ENCODE assay signal across 12 mouse cellular contexts in the genomic region with DNA sequence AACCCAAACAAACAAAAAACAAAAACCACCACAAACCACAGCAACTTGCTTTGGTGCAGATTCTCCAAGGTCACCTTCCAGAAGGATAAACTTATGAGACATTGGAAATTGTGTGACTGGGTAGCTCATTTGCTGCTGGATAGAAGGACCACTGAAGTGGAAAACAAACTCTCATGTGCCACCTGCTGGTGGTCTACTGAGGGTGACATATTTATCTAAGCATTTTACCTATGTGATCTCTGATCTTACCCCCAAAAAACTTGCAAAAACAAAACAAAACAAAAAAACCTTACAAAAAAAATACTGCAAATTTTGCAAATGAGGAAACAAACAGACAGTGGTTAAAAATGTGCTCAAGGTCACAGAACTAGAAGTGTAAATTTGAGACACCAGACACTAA.
DNase-seq lines count a peak whose midpoint lies in the region; ATAC-seq and TF ChIP-seq lines count a peak whose summit lies in the region.
"Had no signal": no experiment of that assay in that cellular context is flagged by ENCODE, and none has a peak within 500 bp of the region (broad histone marks: within the 10 kb centered on the region; RNA-seq: fewer than 3 reads in every experiment).

No protein-coding gene starts in this region.

- no peak for ATAC-seq in Patski
- ATAC-seq in megakaryocyte-erythroid progenitor cell, adult 5-6 weeks (replicated peaks; ENCODE audit: low FRiP score, low TSS enrichment, poor library complexity, severe bottlenecking), result no peak
- ATAC-seq: inflammation-experienced regulatory T-cells, adult 6 months; midbrain, embryonic 15.5 days had no signal

- no peaks in the 10 kb centered on the region for H3K27me3 ChIP-seq in Patski
- H3K27me3 ChIP-seq: limb, embryonic 13.5 days; midbrain, embryonic 15.5 days had no signal

- CTCF ChIA-PET in Patski (lab: Charles Lee), result interaction anchor here (0.9 to 1.9 kb wide), 7 partner anchors 10 to 710 kb away, joined by 3 to 8 read pairs (median 3); no protein-coding TSS in a partner anchor

- peak; percentile 2 for DNase-seq in cerebellum, adult 9-10 months
- DNase-seq in cerebellum, adult 8-10 months, result no peak
- peak; percentile 0 to 3 for DNase-seq in layer of hippocampus, adult 18-20 months (ENCODE audit: low spot score in 2 of 2)
- DNase-seq in layer of hippocampus, postnatal 36 days, result no peak
- DNase-seq in Patski (ENCODE audit: low read depth, low spot score), result no peak
- DNase-seq in kidney, postnatal 14 days, result peak; percentile 21
- no peak for DNase-seq in urinary bladder, adult 2 months (ENCODE audit: low spot score)
- DNase-seq: gastrocnemius, postnatal 36 days had no signal

- in situ Hi-C loops in Patski (cut with MboI; ENCODE audit: low pct_unique_long_range_greater_than_20kb), result no loop called here

- TF ChIP-seq CTCF in Patski (IDR thresholded peaks at IDR 0.05), result peak; percentile 51

- POLR2A ChIA-PET in Patski (lab: Charles Lee), result no interaction called here

Comparison
In these comparisons a context has a peak if more than half of its experiments do, and no peak if none do; other contexts are left out.
1. DNase-seq: peak in cerebellum, adult 9-10 months (single experiment), layer of hippocampus, adult 18-20 months (2 of 2) and kidney, postnatal 14 days (single experiment); none in cerebellum, adult 8-10 months (single experiment), layer of hippocampus, postnatal 36 days (0 of 2), Patski (single experiment) and urinary bladder, adult 2 months (single experiment).